Mouse (Mus musculus) forebrain, embryonic 13.5 days (tissue): ENCODE measurements at regions not wholly inside any gene's neighbourhood (a gene's known extent, or its start where the extent isn't known, plus 50 kb on each side); places are given as distances from the start of the nearest gene placed in this dataset.
A peak's percentile ranks its signal among the peaks of the same experiment; 100 is the strongest.

Experiments used
- ATAC-seq: fragments of 200-750 bp; cut with Nextera tagmentation; 2 replicates; pipeline ENCODE4 v1.8.0; 2017
- H3K27ac ChIP-seq: fragments of 300-500 bp; sonication (generic); 2 replicates; pipeline ENCODE4 v1.5.1; 2015; ENCODE audit warnings: inconsistent platforms, mild to moderate bottlenecking, moderate library complexity
- H3K27me3 ChIP-seq: fragments of 300-500 bp; sonication (generic); 2 replicates; pipeline ENCODE4 v1.6.1; 2015; ENCODE audit warnings: mild to moderate bottlenecking, inconsistent platforms
- H3K36me3 ChIP-seq: fragments of 300-500 bp; sonication (generic); 2 replicates; pipeline ENCODE4 v1.6.1; 2015; ENCODE audit warnings: mild to moderate bottlenecking, inconsistent platforms; ENCODE audit not compliant: poor library complexity, severe bottlenecking
- H3K4me1 ChIP-seq: fragments of 300-500 bp; sonication (generic); 2 replicates; pipeline ENCODE4 v1.6.1; 2015; ENCODE audit warnings: inconsistent platforms
- H3K4me2 ChIP-seq: fragments of 300-500 bp; sonication (generic); 2 replicates; pipeline ENCODE4 v1.6.1; 2015; ENCODE audit warnings: inconsistent platforms, mild to moderate bottlenecking, moderate library complexity
- H3K4me3 ChIP-seq: fragments of 300-500 bp; sonication (generic); 2 replicates; pipeline ENCODE4 v1.5.1; 2015; ENCODE audit warnings: mild to moderate bottlenecking, inconsistent platforms
- H3K9ac ChIP-seq: fragments of 300-500 bp; sonication (generic); 2 replicates; pipeline ENCODE4 v1.6.1; 2015; ENCODE audit warnings: mild to moderate bottlenecking, inconsistent platforms
- H3K9me3 ChIP-seq: fragments of 300-500 bp; sonication (generic); replicated peaks from 2 replicates; pipeline ENCODE4 v1.6.1; 2016; ENCODE audit warnings: inconsistent platforms
- WGBS: fragments of 180-500 bp; shearing (Covaris S2); methylation state at CpG from one replicate; pipeline ENCODE4 v1.1.7; 2015; 5-methylcytosine and 5-hydroxymethylcytosine counted together

DNA sequence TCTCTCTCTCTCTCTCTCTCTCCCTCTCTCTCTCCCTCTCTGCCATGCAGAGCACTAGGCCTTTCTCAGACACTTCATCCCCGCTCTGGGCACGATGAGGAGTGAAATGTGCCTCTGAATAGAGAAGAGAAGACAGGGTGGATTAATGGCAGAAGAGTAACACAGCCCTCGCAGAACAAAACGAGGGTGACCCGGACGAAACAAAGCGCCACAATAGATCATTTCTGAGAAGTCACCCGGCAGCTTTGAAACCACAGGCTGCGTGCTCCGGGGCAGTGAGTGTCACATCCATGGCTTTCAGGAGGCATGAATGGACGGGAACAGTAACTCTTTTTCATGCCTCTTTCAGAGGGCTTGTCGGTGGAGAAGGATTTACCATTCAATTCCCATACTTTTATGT lies 66.8 kb upstream of the Pou3f3 start:
- Histone ChIP-seq H3K9me3 (no peaks in the 10 kb centered on the region), H3K27me3 (no peaks in the 10 kb centered on the region), H3K4me2 (no peak overlapping the region), H3K27ac (no peak overlapping the region), H3K9ac (no peak overlapping the region), H3K4me3 (no peak overlapping the region), H3K4me1 (peaks cover 44% of the 10 kb centered on the region), H3K36me3 (peaks cover 3% of the 10 kb centered on the region; the same call in 1 of the 2 replicates)
- ATAC-seq: peak; percentile 20; the same call in 1 of the 2 replicates
- 8% methylated on average over 12 of the region's 12 CpGs for WGBS

DNA sequence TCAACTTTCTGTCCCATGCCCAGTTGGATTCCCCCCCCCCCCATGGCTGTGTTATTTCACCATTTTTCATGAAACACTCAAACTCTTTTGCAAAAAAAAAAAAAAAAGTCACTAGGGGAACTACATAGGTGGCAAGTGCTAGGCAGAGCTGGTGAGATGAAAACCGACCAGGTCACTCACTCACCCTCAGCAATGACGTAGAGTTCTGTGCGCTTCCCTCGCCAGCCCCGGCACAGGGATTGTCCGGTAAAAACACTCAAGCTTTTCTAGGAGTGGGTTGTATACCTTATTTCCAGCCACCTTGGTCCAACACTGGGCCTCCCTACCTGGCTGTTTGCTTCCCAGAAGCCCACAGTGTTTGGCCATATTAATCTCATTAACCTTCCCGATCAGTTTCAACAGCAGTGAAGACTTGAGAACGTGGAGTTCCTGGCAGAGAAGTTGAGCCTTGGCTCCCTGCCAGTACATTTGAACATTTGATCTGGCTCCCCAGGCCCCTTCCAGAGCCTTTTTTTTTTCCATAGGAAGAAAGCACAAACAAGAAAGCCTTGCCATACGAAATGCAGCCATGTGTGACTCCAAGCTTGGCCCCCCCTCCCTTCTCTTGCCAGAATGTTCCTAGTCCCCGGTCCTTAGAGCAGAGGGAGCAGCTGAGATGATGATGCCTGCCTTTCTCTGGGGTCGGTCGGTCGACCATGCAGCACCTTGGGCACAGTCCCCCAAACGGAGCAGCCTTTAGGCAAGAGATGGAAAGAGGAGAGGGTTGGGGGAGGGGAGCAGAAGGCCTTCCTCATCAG lies 65.9 kb upstream of the Pou3f3 start:
- no peak overlapping the region for H3K27ac ChIP-seq

GRCm38 (mm10) chr1:42632286-42632685 lies 63.3 kb upstream of the Pou3f3 start:
- no peak overlapping the region for H3K27ac ChIP-seq
- no peak overlapping the region for H3K4me3 ChIP-seq
- no peak for ATAC-seq
- H3K36me3 ChIP-seq: peaks cover 3% of the 10 kb centered on the region; the same call in 1 of the 2 replicates
- H3K4me2 ChIP-seq: no peak overlapping the region
- no peak overlapping the region for H3K9ac ChIP-seq
- H3K9me3 ChIP-seq: no peaks in the 10 kb centered on the region
- peaks cover 31% of the 10 kb centered on the region for H3K4me1 ChIP-seq
- no peaks in the 10 kb centered on the region for H3K27me3 ChIP-seq

More for the DNA sequence above, 65.9 kb upstream of the Pou3f3 start:
- H3K27me3 ChIP-seq: no peaks in the 10 kb centered on the region
- H3K4me2 ChIP-seq: peak overlapping the region; percentile 33
- peaks cover 3% of the 10 kb centered on the region; the same call in 1 of the 2 replicates for H3K36me3 ChIP-seq
- no peak overlapping the region for H3K4me3 ChIP-seq
- WGBS: 19% methylated on average over 14 of the region's 14 CpGs
- H3K9me3 ChIP-seq: no peaks in the 10 kb centered on the region
- H3K9ac ChIP-seq: no peak overlapping the region
- H3K4me1 ChIP-seq: peaks cover 42% of the 10 kb centered on the region
- ATAC-seq: peak; percentile 52

DNA sequence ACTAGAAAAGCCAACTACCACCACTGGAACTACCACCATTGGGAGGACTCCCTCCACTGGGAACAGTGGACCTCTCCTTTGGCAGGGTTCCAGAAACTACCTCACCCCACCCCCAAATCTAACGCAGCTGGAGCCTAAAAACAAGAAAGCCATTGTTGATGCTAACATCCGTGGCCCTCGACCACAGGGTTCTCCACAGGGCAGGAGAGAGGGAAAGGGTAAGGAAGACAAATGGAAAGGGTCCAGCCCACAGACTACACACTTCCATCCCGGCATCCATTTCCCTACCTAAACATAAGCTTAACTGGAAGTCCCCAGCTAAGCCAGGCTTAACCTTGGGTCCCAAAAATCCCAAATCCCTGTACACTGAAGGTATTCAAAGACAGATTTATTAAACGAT lies 59.0 kb upstream of the Pou3f3 start:
- Histone ChIP-seq H3K27me3 (no peaks in the 10 kb centered on the region), H3K36me3 (peaks cover 3% of the 10 kb centered on the region; the same call in 1 of the 2 replicates), H3K27ac (no peak overlapping the region), H3K9ac (no peak overlapping the region), H3K4me3 (no peak overlapping the region), H3K9me3 (no peaks in the 10 kb centered on the region), H3K4me1 (peaks cover 13% of the 10 kb centered on the region), H3K4me2 (no peak overlapping the region)
- WGBS: 40% methylated on average over 5 of the region's 5 CpGs
- ATAC-seq: no peak
